Mouse (Mus musculus): ENCODE results near the gene Nek7. TPM values are rescaled to one million over a fixed set of nuclear protein-coding genes. Genes with fewer than 3 reads are reported as not detected.

Gene Nek7
- polyA plus RNA-seq, 1 experiment from 2014 or later: 17.6 TPM

DNA sequence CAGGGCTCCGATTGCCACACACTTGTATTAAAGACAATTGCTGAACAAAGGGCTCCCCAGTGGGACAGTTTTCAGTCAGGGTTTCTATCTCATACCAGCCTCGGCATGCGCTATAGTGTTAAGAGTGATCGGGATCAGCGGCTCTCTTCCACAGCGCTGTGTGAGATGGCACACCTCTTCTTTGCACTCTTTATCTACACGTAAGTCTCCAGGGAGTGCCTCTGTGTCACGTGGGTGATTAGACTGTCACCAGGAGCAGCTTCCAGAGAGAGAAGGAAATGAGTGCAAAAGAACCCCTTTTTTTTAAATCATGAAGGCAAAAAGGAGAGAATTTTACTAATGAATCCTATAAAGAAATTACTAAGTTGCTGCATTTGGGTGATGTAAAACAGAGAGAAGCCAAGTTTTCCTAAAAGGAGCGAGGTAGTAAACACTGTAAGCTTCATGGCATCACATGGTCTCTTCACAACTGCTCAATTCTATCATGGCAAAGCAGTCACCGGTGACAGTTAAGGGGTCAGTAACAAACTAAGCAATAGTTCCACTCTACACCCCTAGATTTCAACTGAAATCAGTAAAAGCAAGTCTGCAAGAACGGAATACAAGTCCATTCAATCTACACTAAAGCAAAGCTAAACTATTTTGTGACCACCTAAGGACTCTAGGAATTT, 40.0 kb downstream of the Nek7 start:
- no peaks in the 10 kb centered on the region for H3K27me3 ChIP-seq (replicated peaks)
- 73% methylated on average over 11 of the region's 11 CpGs for WGBS
- H3K4me3 ChIP-seq: no peak overlapping the region
- H3K36me3 ChIP-seq: no peaks in the 10 kb centered on the region
- no peak overlapping the region for H3K4me2 ChIP-seq (replicated peaks)
- ATAC-seq (ENCODE audit: low FRiP score, low read depth): no peak
- H3K9me3 ChIP-seq: no peaks in the 10 kb centered on the region
- no peak overlapping the region for H3K9ac ChIP-seq
- H3K27ac ChIP-seq: no peak overlapping the region
- H3K4me1 ChIP-seq: no peaks in the 10 kb centered on the region

DNA sequence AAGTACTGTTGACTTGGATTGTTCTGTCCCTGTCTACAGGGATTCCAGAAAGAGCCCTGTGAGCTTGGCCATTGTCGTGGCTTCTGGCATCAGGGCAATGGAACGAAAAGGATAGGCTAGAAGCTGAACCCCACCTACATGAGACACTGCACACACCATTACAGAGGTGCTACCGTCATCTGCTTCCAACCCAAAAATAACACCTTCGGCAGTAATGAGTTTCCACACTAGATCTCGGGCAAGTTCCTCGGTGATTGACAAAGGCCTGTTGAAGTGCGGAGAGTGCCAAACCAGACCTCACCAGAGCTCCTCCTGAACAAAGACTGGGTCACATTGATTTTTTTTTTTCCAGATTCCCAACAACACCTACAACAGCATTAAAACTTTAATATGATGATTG, 40.7 kb downstream of the Nek7 start:
- Histone ChIP-seq H3K4me1 (no peaks in the 10 kb centered on the region), H3K4me2 (replicated peaks) (no peak overlapping the region), H3K27ac (no peak overlapping the region), H3K4me3 (no peak overlapping the region), H3K36me3 (no peaks in the 10 kb centered on the region), H3K27me3 (replicated peaks) (no peaks in the 10 kb centered on the region), H3K9ac (no peak overlapping the region), H3K9me3 (no peaks in the 10 kb centered on the region)
- no peak for ATAC-seq (ENCODE audit: low FRiP score, low read depth)
- 89% methylated on average over 7 of the region's 7 CpGs for WGBS

DNA sequence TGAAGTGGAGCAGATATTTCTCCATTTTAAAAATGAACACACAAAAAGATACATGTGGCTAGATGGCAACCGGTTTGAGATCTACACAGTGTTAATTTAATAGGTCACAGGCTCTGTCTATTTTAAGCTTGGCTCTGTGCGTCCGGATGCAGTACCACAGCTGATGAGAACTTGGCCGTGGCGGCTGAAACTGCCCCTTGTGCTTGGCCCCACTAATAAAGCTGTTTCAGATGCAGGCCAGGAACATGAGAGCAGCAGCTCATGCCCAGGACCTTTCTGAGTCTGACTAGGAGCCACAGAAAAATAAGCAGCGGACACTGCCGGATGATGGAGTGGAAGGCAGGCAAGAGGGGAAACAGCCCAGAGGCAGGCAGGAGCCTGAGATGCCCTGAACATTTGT, 43.1 kb downstream of the Nek7 start:
- Histone ChIP-seq H3K27me3 (replicated peaks) (no peaks in the 10 kb centered on the region), H3K4me3 (no peak overlapping the region), H3K9ac (no peak overlapping the region), H3K4me1 (0 out of 2 replicates have a peak, but pooled peaks cover 2% of the 10 kb centered on the region), H3K27ac (no peak overlapping the region), H3K4me2 (replicated peaks) (no peak overlapping the region), H3K36me3 (no peaks in the 10 kb centered on the region), H3K9me3 (no peaks in the 10 kb centered on the region)
- WGBS: 80% methylated on average over 7 of the region's 7 CpGs
- ATAC-seq (ENCODE audit: low FRiP score, low read depth): no peak

DNA sequence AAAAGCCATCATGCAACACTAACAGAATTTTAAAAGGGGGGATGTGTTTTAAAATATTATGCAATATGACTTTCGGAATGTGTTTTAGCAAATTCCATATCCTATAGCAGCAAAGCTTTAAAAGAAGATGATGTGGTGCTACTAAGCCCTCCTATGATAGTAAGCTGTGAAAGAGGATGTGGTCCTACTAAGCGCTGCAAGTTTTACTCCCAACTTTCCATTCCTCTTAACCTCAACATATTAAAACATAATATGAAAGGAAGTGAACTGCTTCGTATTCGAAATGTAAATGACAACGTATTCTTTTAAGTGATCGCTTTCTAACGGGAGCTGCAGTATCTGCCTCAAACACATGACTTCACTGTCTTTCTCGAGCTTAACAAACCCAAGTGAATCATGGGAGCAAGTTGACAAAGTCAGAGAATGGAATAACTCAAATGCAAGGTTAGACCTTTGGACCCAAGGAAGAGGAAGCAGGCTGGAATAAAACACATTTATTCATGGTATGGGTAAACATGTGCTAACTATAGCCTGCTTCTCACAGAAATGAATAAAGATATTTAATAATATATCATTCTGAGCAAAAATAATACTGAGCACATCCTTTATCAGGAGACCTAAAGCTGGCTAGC, 43.8 kb downstream of the Nek7 start:
- H3K4me3 ChIP-seq: no peak overlapping the region
- no peak overlapping the region for H3K27ac ChIP-seq
- ATAC-seq (ENCODE audit: low FRiP score, low read depth): no peak
- 0 out of 2 replicates have a peak, but pooled peaks cover 6% of the 10 kb centered on the region for H3K4me1 ChIP-seq
- no peaks in the 10 kb centered on the region for H3K27me3 ChIP-seq (replicated peaks)
- no peak overlapping the region for H3K9ac ChIP-seq
- H3K36me3 ChIP-seq: no peaks in the 10 kb centered on the region
- no peaks in the 10 kb centered on the region for H3K9me3 ChIP-seq
- 96% methylated on average over 8 of the region's 8 CpGs for WGBS
- H3K4me2 ChIP-seq (replicated peaks): no peak overlapping the region

DNA sequence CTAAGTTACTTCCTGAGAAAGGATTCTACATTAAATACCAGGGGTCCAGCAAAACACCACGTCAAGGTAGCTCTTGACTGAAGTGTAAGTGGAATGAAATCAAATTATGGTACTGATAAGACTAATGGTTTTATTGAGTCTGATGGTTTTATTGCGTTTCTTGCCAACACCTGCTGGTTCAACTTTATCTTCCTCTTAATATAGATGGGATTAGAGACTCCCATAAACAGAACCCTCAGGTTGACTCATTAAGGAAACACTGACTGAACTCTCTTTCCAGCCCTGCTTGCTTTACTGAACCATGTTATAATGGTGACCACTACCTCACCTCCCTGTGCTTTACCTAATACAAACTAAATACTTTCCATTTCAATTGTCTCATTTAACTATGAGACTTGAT, 44.3 kb downstream of the Nek7 start:
- Histone ChIP-seq H3K27me3 (replicated peaks) (no peaks in the 10 kb centered on the region), H3K9ac (no peak overlapping the region), H3K4me2 (replicated peaks) (no peak overlapping the region), H3K36me3 (no peaks in the 10 kb centered on the region), H3K4me3 (no peak overlapping the region), H3K27ac (no peak overlapping the region), H3K9me3 (no peaks in the 10 kb centered on the region), H3K4me1 (0 out of 2 replicates have a peak, but pooled peaks cover 6% of the 10 kb centered on the region)
- 73% methylated on average over 2 of the region's 2 CpGs for WGBS
- no peak for ATAC-seq (ENCODE audit: low FRiP score, low read depth)

DNA sequence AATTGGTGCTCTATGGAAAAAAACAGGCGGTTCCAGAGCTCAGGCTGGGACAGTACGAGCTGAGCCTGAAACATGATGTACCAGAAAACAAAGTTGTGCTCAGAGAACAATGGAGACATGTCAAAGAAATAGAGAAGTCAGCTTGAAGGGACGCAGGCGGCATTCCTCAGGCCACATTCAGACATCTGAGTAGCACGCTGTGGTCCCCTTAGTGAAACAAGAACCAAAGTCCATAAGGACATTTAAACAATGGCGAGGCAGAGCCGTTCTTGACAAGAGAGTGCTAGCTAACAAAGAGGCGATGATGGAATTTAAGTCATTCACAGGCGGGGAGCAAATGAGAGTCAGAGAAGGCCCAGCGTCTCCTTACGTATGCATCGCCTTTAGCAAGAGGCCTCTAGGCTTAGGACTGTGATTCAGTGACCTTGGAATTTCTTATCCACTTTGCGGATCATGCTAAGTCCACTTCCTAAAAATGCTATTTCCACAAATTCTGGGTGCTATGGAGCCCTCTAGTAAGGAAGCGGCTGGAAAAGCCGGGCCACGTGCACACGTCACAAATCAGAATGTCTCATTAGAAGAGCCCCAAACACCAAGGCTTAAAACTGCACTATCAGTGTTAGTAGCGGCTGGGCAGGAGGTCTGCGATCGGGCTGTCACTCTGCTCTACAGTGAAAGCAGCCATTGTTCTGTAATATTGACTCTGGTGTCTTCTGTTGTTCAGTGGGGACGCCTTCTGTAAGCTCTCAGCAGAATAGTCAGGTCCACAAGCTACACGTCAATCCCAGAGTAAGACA, 48.2 kb downstream of the Nek7 start:
- Histone ChIP-seq H3K9ac (no peak overlapping the region), H3K36me3 (no peaks in the 10 kb centered on the region), H3K27ac (no peak overlapping the region), H3K9me3 (no peaks in the 10 kb centered on the region), H3K27me3 (replicated peaks) (no peaks in the 10 kb centered on the region), H3K4me1 (0 out of 2 replicates have a peak, but pooled peaks cover 6% of the 10 kb centered on the region), H3K4me2 (replicated peaks) (peak overlapping the region; percentile 33; the same call in 1 of the 2 replicates), H3K4me3 (no peak overlapping the region)
- peak; percentile 52 for ATAC-seq (ENCODE audit: low FRiP score, low read depth)
- WGBS: 30% methylated on average over 22 of the region's 22 CpGs

DNA sequence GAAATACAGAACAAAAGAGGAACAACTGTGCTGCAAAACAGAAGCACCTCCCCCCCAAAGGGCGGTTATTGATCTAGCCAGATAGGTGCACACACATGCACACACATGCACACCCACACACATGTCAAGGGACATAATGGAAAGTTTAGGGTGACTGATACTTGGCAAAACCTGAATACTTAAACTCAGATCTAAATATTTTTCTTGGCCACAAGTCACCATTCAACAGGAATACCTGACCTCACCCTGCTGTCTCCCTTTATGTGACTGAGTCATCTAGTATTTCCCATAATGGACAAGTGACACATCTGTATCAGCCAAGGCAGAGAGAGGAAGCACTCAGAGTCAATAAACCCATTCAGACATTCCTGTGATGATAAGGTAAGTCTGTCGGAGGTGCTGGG, 48.9 kb downstream of the Nek7 start:
- no peaks in the 10 kb centered on the region for H3K36me3 ChIP-seq
- H3K27me3 ChIP-seq (replicated peaks): no peaks in the 10 kb centered on the region
- 77% methylated on average over 2 of the region's 2 CpGs for WGBS
- no peak for ATAC-seq (ENCODE audit: low FRiP score, low read depth)
- H3K4me1 ChIP-seq: 0 out of 2 replicates have a peak, but pooled peaks cover 6% of the 10 kb centered on the region
- no peak overlapping the region for H3K27ac ChIP-seq
- H3K9me3 ChIP-seq: no peaks in the 10 kb centered on the region
- no peak overlapping the region for H3K9ac ChIP-seq
- no peak overlapping the region for H3K4me3 ChIP-seq
- no peak overlapping the region for H3K4me2 ChIP-seq (replicated peaks)

DNA sequence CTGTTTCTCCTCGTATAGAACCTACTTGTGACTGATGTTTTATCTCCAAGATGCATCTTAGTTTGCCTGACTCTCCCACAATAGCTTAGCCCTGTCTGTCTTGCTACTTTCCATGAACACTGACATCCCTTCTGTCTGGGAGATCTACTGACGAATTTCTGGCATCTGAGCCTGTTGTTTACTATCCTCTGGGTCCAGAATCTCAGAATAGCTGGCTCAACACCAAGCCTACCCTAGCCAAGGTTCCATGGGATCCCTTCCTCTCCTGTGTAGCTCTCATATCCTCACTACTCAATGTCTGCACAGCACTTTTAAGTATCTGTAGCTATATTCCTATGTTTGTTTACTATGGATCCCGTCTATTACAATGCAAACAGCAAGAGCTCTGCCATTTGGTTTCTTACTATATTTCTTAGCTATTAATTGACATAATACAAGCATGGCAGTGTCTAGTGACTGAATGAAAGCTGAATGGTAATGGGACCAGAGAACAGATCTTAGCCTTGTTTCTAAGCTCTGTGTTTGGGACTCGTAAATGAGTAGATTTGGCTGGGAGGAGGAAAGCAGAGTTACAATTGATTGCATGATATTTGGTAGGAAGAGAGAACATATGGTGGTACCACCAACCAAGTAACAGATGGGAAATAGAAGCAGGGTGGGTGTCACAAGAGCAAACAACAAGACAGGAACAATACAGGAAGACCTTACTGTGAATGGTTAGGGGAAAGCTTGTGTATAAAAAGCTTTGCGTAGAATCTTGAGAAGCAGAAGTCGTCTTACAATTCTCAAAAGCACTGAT, 51.3 kb downstream of the Nek7 start:
- no peak overlapping the region for H3K9ac ChIP-seq
- no peaks in the 10 kb centered on the region for H3K9me3 ChIP-seq
- no peaks in the 10 kb centered on the region for H3K27me3 ChIP-seq (replicated peaks)
- H3K4me2 ChIP-seq (replicated peaks): no peak overlapping the region
- WGBS: 85% methylated on average over 6 of the region's 6 CpGs
- no peak overlapping the region for H3K4me3 ChIP-seq
- no peak for ATAC-seq (ENCODE audit: low FRiP score, low read depth)
- H3K4me1 ChIP-seq: 0 out of 2 replicates have a peak, but pooled peaks cover 6% of the 10 kb centered on the region
- no peak overlapping the region for H3K27ac ChIP-seq
- H3K36me3 ChIP-seq: no peaks in the 10 kb centered on the region

DNA sequence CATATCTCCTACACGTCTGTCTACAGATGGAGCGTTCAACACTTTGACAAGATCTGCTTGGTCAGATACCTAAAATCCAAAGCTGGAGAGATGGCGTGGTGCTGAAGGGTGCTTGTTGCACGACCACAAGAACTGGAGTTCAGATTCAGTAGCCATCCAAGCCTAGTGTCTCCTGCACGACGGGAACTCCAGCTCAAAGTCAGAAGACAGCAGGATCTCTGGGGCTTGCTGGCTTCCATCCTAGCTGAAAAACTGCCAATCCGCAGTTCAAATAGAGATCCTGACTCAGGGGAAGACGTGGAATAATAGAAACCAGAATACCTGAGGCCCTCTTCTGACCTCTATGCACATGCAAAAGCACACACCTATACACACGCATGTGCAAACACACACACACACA, 52.0 kb downstream of the Nek7 start:
- no peak for ATAC-seq (ENCODE audit: low FRiP score, low read depth)
- Histone ChIP-seq H3K4me1 (0 out of 2 replicates have a peak, but pooled peaks cover 6% of the 10 kb centered on the region), H3K4me3 (no peak overlapping the region)

DNA sequence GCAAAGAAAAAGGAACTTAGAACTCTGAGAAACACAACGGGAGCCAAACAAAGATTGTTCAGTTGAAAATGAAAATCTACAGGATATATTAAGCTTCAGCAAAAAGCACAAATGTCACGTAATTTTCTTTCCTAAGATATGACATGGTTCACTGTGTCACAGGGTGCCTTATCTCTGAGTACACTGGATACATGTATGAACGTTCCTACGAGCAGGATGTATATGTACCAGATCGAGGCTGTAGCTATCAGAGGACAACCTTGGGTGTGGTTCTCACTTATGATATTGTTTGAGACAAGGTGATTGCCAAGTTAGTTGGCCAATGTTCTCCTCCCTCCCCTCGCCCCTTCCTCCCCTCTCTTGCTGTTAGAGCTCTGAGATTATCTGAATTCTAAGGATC, 55.3 kb downstream of the Nek7 start:
- ATAC-seq (ENCODE audit: low FRiP score, low read depth): no peak
- no peaks in the 10 kb centered on the region for H3K36me3 ChIP-seq
- peaks cover under 1% of the 10 kb centered on the region for H3K4me1 ChIP-seq
- no peak overlapping the region for H3K4me2 ChIP-seq (replicated peaks)
- 90% methylated on average over 6 of the region's 6 CpGs for WGBS
- no peaks in the 10 kb centered on the region for H3K27me3 ChIP-seq (replicated peaks)
- H3K9ac ChIP-seq: no peak overlapping the region
- no peaks in the 10 kb centered on the region for H3K9me3 ChIP-seq
- H3K27ac ChIP-seq: no peak overlapping the region
- H3K4me3 ChIP-seq: no peak overlapping the region

More for the DNA sequence above, 52.0 kb downstream of the Nek7 start:
- Histone ChIP-seq H3K9me3 (no peaks in the 10 kb centered on the region), H3K27ac (no peak overlapping the region), H3K27me3 (replicated peaks) (no peaks in the 10 kb centered on the region), H3K36me3 (no peaks in the 10 kb centered on the region), H3K9ac (no peak overlapping the region), H3K4me2 (replicated peaks) (no peak overlapping the region)
- 93% methylated on average over 9 of the region's 9 CpGs for WGBS

DNA sequence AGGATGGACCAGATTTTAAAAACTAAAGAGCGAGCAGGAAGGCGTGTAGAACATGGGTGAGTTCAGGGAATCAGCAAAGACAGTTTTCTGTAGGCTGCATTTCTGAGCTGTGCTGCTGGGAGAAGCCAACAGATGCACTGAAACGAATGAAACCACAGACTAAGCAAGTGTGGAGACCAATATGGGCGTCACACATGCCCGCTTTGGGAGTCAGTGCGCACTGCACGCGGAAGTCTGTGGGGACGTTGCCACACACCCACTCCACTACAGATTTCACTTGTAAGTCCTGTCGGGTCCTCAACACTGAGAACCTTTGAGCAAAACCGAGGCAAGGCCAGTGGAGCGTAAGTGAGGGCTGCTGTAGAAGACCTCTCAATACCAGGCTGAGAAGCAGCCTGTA, 59.2 kb downstream of the Nek7 start:
- no peaks in the 10 kb centered on the region for H3K27me3 ChIP-seq (replicated peaks)
- H3K27ac ChIP-seq: no peak overlapping the region
- H3K4me2 ChIP-seq (replicated peaks): no peak overlapping the region
- no peaks in the 10 kb centered on the region for H3K9me3 ChIP-seq
- no peak for ATAC-seq (ENCODE audit: low FRiP score, low read depth)
- no peak overlapping the region for H3K4me3 ChIP-seq
- H3K4me1 ChIP-seq: peaks cover 7% of the 10 kb centered on the region
- WGBS: 93% methylated on average over 12 of the region's 12 CpGs
- no peaks in the 10 kb centered on the region for H3K36me3 ChIP-seq
- H3K9ac ChIP-seq: no peak overlapping the region
